Mouse (Mus musculus): ENCODE results near the gene Mast1.

Gene Mast1

GRCm38 (mm10) chr8:84973803-84974542, 36.8 kb upstream of the Mast1 start:
- DNase-seq (ENCODE audit: low spot score in 2 of 2) = peak; percentile 59 to 65

GRCm38 (mm10) chr8:84973079-84973478, 35.9 kb upstream of the Mast1 start:
- DNase-seq (ENCODE audit: low spot score in 2 of 2) = no peak

GRCm38 (mm10) chr8:84970913-84971312, 33.8 kb upstream of the Mast1 start:
- DNase-seq (ENCODE audit: low spot score in 2 of 2) = no peak

- no peak for DNase-seq (ENCODE audit: low spot score in 2 of 2)
Measured at GRCm38 (mm10) chr8:84970135-84970790, 33.1 kb upstream of the Mast1 start.

GRCm38 (mm10) chr8:84969241-84970134, 32.3 kb upstream of the Mast1 start, which contains the start of the genes Gm49661, Prdx2 and Rnaseh2a:
Gene Gm49661, minus strand, starts transcription at chr8:84969433.
Gene Prdx2, plus strand, starts transcription at chr8:84969587.
Gene Rnaseh2a, minus strand, starts transcription at chr8:84969767.
- DNase-seq (ENCODE audit: low spot score in 2 of 2) = peak; percentile 35 to 37

GRCm38 (mm10) chr8:84968650-84969049, 31.5 kb upstream of the Mast1 start:
- DNase-seq (ENCODE audit: low spot score in 2 of 2) = no peak

GRCm38 (mm10) chr8:84967532-84968304, 30.6 kb upstream of the Mast1 start:
- DNase-seq (ENCODE audit: low spot score in 2 of 2) = no peak

GRCm38 (mm10) chr8:84966603-84967002, 29.4 kb upstream of the Mast1 start:
- DNase-seq (ENCODE audit: low spot score in 2 of 2) = no peak

GRCm38 (mm10) chr8:84965731-84966291, 28.7 kb upstream of the Mast1 start:
- DNase-seq (ENCODE audit: low spot score in 2 of 2) = peak; percentile 82 to 90

- no peak for DNase-seq (ENCODE audit: low spot score in 2 of 2)
Measured at GRCm38 (mm10) chr8:84963952-84964351, 26.8 kb upstream of the Mast1 start.

- DNase-seq (ENCODE audit: low spot score in 2 of 2) = no peak
Measured at GRCm38 (mm10) chr8:84959811-84960210, 22.7 kb upstream of the Mast1 start.

GRCm38 (mm10) chr8:84956768-84957167, 19.6 kb upstream of the Mast1 start:
- peak; percentile 53 to 74 for DNase-seq (ENCODE audit: low spot score in 2 of 2)

- DNase-seq (ENCODE audit: low spot score in 2 of 2) = no peak
Measured at GRCm38 (mm10) chr8:84952612-84953255, 15.6 kb upstream of the Mast1 start.

- DNase-seq (ENCODE audit: low spot score in 2 of 2) = no peak
Measured at GRCm38 (mm10) chr8:84949753-84950152, 12.6 kb upstream of the Mast1 start.

- DNase-seq (ENCODE audit: low spot score in 2 of 2) = peak in 1 of 2 experiments; percentile 33
Measured at GRCm38 (mm10) chr8:84947241-84947545, 10.0 kb upstream of the Mast1 start.

- no peak for DNase-seq (ENCODE audit: low spot score in 2 of 2)
Measured at GRCm38 (mm10) chr8:84946528-84947240, 9.5 kb upstream of the Mast1 start, which contains the start of gene Rtbdn. Gene Rtbdn, plus strand, starts transcription at chr8:84946991.

- DNase-seq (ENCODE audit: low spot score in 2 of 2) = no peak
Measured at GRCm38 (mm10) chr8:84945633-84946527, 8.7 kb upstream of the Mast1 start.

GRCm38 (mm10) chr8:84945235-84945632, 8.1 kb upstream of the Mast1 start:
- DNase-seq (ENCODE audit: low spot score in 2 of 2) = no peak

Data from natural killer cell, adult 2 months (primary cell).